Mouse (Mus musculus): ENCODE data around the gene Xkr8.
A peak's percentile ranks its signal among the peaks of the same experiment; 100 is the strongest.
"Not testable (repeated sequence)": the region's sequence is repeated elsewhere in the genome, so short reads cannot be mapped to it uniquely, and the experiment has no call there.

Gene Xkr8

GRCm38 (mm10) chr4:132737154-132737553 lies 4.8 kb upstream of the Xkr8 start:
- DNase-seq (ENCODE audit: low read depth, low spot score) = not testable (repeated sequence)

GRCm38 (mm10) chr4:132735894-132736293 lies 3.5 kb upstream of the Xkr8 start:
- DNase-seq (ENCODE audit: low read depth, low spot score) = peak; percentile 50

- no peak for DNase-seq (ENCODE audit: low read depth, low spot score)
Observed at GRCm38 (mm10) chr4:132735389-132735788, 3.0 kb upstream of the Xkr8 start.

GRCm38 (mm10) chr4:132734766-132735165 lies 2.4 kb upstream of the Xkr8 start:
- no peak for DNase-seq (ENCODE audit: low read depth, low spot score)

- DNase-seq (ENCODE audit: low read depth, low spot score) = peak; percentile 28
Observed at GRCm38 (mm10) chr4:132733071-132733770, 875 bp upstream of the Xkr8 start.

- DNase-seq (ENCODE audit: low read depth, low spot score) = peak; percentile 14
Observed at GRCm38 (mm10) chr4:132731616-132732015, 730 bp downstream of the Xkr8 start.

- no peak for DNase-seq (ENCODE audit: low read depth, low spot score)
Observed at GRCm38 (mm10) chr4:132728233-132728632, 4.1 kb downstream of the Xkr8 start.

GRCm38 (mm10) chr4:132718251-132718650 lies 14.1 kb downstream of the Xkr8 start:
- DNase-seq (ENCODE audit: low read depth, low spot score) = no peak

GRCm38 (mm10) chr4:132713181-132713580 lies 19.2 kb downstream of the Xkr8 start:
- DNase-seq (ENCODE audit: low read depth, low spot score) = no peak

GRCm38 (mm10) chr4:132706885-132707284 lies 25.5 kb downstream of the Xkr8 start:
- DNase-seq (ENCODE audit: low read depth, low spot score) = no peak

- DNase-seq (ENCODE audit: low read depth, low spot score) = no peak
Observed at GRCm38 (mm10) chr4:132702076-132702475, 30.3 kb downstream of the Xkr8 start.

- DNase-seq (ENCODE audit: low read depth, low spot score) = no peak
Observed at GRCm38 (mm10) chr4:132693366-132693765, 39.0 kb downstream of the Xkr8 start.

GRCm38 (mm10) chr4:132689634-132690033 lies 42.7 kb downstream of the Xkr8 start:
- DNase-seq (ENCODE audit: low read depth, low spot score) = no peak

GRCm38 (mm10) chr4:132676771-132677539 lies 55.4 kb downstream of the Xkr8 start:
- peak; percentile 58 for DNase-seq (ENCODE audit: low read depth, low spot score)

Measured in A20 (cell line).